Mouse (Mus musculus): Measurements from ENCODE around the gene Exoc4. TPM values are rescaled to one million over a fixed set of nuclear protein-coding genes. Genes with fewer than 3 reads are reported as not detected.

Exoc4 gene
- polyA plus RNA-seq, 1 experiment: 23.0 TPM

DNA sequence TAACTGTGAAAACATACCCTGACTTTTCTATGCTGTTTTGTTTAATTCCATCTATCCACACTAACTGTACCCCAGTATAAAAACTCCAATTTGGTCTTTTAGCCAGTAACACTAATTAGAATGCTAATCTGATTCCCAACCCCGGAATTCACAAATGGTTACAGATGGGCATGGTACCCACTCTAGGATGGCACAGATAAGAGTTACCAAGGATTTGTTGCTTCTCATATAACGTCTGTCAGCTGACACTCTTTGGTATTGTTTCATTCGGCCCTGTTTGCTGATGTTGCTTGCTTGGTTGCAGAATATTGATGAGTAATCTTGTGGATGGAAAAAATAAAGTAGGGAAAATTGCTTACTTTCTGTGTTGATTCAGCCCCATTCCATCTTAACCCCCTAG, 462.9 kb downstream of the Exoc4 start:
- DNase-seq: no peak
- Histone ChIP-seq H3K27me3 (ENCODE audit: control insufficient read depth, insufficient read depth, low read length) (no peaks in the 10 kb centered on the region), H3K4me1 (ENCODE audit: control insufficient read depth, insufficient read depth, low read length) (no peaks in the 10 kb centered on the region), H3K4me3 (replicated peaks; ENCODE audit: insufficient read depth, low read depth, low read length) (no peak overlapping the region), H3K27ac (ENCODE audit: insufficient read depth, low read length) (no peak overlapping the region)
- WGBS: 59% methylated on average over 3 of the region's 3 CpGs
- no peak for TF ChIP-seq CTCF (IDR thresholded peaks at IDR 0.05; ENCODE audit: borderline replicate concordance, insufficient read depth, low read depth, low read length)
- TF ChIP-seq POLR2A (IDR thresholded peaks at IDR 0.05; ENCODE audit: borderline replicate concordance, insufficient read depth, low read length): no peak

GRCm38 (mm10) chr6:33712540-33713118, 463.7 kb downstream of the Exoc4 start:
- WGBS: 56% methylated on average over 7 of the region's 7 CpGs
- Histone ChIP-seq H3K27ac (ENCODE audit: insufficient read depth, low read length) (no peak overlapping the region), H3K4me3 (replicated peaks; ENCODE audit: insufficient read depth, low read depth, low read length) (no peak overlapping the region), H3K4me1 (ENCODE audit: control insufficient read depth, insufficient read depth, low read length) (no peaks in the 10 kb centered on the region), H3K27me3 (ENCODE audit: control insufficient read depth, insufficient read depth, low read length) (no peaks in the 10 kb centered on the region)
- TF ChIP-seq POLR2A (IDR thresholded peaks at IDR 0.05; ENCODE audit: borderline replicate concordance, insufficient read depth, low read length) (no peak), CTCF (IDR thresholded peaks at IDR 0.05; ENCODE audit: borderline replicate concordance, insufficient read depth, low read depth, low read length) (no peak)
- no peak for DNase-seq

- DNase-seq: peak in 1 of 2 experiments; percentile 33
- no peak overlapping the region for H3K4me3 ChIP-seq (replicated peaks; ENCODE audit: insufficient read depth, low read depth, low read length)
- 46% methylated on average over 6 of the region's 6 CpGs for WGBS
- no peak overlapping the region for H3K27ac ChIP-seq (ENCODE audit: insufficient read depth, low read length)
- no peaks in the 10 kb centered on the region for H3K27me3 ChIP-seq (ENCODE audit: control insufficient read depth, insufficient read depth, low read length)
- TF ChIP-seq POLR2A (IDR thresholded peaks at IDR 0.05; ENCODE audit: borderline replicate concordance, insufficient read depth, low read length): no peak
- no peak for TF ChIP-seq CTCF (IDR thresholded peaks at IDR 0.05; ENCODE audit: borderline replicate concordance, insufficient read depth, low read depth, low read length)
- no peaks in the 10 kb centered on the region for H3K4me1 ChIP-seq (ENCODE audit: control insufficient read depth, insufficient read depth, low read length)
Measured at GRCm38 (mm10) chr6:33716254-33716965, 467.5 kb downstream of the Exoc4 start.

DNA sequence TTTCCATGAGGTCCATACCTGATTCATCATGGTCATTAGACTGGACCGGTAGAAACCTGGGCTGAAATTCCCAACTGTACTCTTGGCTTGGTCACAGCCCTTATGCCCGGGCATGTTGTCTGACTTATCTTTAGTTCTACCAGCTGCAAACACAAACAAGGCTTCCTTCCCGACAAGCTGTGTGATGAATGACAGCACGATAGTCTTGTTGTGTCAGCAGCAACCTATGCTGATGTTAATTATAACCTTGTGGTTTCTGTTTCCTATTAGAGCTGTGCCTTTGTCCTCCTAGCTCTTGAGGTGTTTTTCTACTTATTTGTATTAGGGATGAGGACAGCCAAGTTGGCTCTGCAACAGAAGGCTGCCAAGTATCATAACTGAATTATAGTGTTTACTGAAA, 472.3 kb downstream of the Exoc4 start:
- WGBS: 75% methylated on average over 4 of the region's 4 CpGs
- H3K27me3 ChIP-seq (ENCODE audit: control insufficient read depth, insufficient read depth, low read length): no peaks in the 10 kb centered on the region
- no peak for TF ChIP-seq CTCF (IDR thresholded peaks at IDR 0.05; ENCODE audit: borderline replicate concordance, insufficient read depth, low read depth, low read length)
- no peak for TF ChIP-seq POLR2A (IDR thresholded peaks at IDR 0.05; ENCODE audit: borderline replicate concordance, insufficient read depth, low read length)
- H3K4me3 ChIP-seq (replicated peaks; ENCODE audit: insufficient read depth, low read depth, low read length): no peak overlapping the region
- no peak overlapping the region for H3K27ac ChIP-seq (ENCODE audit: insufficient read depth, low read length)
- H3K4me1 ChIP-seq (ENCODE audit: control insufficient read depth, insufficient read depth, low read length): no peaks in the 10 kb centered on the region
- DNase-seq: no peak

DNA sequence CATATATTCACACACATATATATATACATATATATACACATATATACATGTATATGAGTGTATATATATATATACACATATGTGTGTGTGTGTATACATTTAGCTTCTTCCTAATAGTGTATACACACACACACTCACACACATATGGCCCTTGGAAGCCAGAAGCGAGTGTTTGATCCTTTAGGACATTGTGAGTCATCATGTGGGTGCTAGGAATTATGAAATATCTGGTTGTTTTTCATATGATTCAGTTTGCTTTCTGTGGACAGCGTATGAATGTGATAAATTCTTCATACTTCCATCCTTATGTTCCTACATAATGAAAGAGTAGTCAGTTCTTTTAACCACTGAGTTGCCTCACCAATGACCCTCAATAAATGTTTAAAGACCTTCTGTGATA, 473.9 kb downstream of the Exoc4 start:
- Histone ChIP-seq H3K27me3 (ENCODE audit: control insufficient read depth, insufficient read depth, low read length) (no peaks in the 10 kb centered on the region), H3K4me3 (replicated peaks; ENCODE audit: insufficient read depth, low read depth, low read length) (no peak overlapping the region), H3K27ac (ENCODE audit: insufficient read depth, low read length) (no peak overlapping the region), H3K4me1 (ENCODE audit: control insufficient read depth, insufficient read depth, low read length) (no peaks in the 10 kb centered on the region)
- TF ChIP-seq POLR2A (IDR thresholded peaks at IDR 0.05; ENCODE audit: borderline replicate concordance, insufficient read depth, low read length) (no peak), CTCF (IDR thresholded peaks at IDR 0.05; ENCODE audit: borderline replicate concordance, insufficient read depth, low read depth, low read length) (no peak)
- WGBS: 98% methylated on average over 2 of the region's 2 CpGs
- no peak for DNase-seq

DNA sequence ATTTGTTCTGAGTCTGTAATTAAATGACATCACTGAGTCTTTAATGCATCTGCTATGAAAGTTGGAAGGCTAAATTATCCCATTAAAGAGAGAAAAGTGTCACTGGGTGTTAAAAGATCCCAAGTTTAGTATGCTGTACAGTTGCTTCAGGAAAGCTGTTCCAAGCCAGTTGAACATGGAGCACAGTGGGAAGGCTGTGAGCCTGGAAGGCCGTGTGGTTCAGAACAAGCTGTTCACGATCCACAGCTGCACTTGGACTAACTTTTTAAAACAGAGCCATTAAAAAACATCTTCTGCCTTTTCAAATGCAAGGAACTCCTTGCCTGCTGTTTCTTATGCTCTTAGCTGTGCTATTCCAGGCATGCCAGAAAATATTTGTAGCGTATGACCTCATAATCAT, 475.7 kb downstream of the Exoc4 start:
- TF ChIP-seq POLR2A (IDR thresholded peaks at IDR 0.05; ENCODE audit: borderline replicate concordance, insufficient read depth, low read length) (no peak), CTCF (IDR thresholded peaks at IDR 0.05; ENCODE audit: borderline replicate concordance, insufficient read depth, low read depth, low read length) (no peak)
- WGBS: 66% methylated on average over 3 of the region's 3 CpGs
- H3K27me3 ChIP-seq (ENCODE audit: control insufficient read depth, insufficient read depth, low read length): no peaks in the 10 kb centered on the region
- H3K4me1 ChIP-seq (ENCODE audit: control insufficient read depth, insufficient read depth, low read length): no peaks in the 10 kb centered on the region
- no peak overlapping the region for H3K27ac ChIP-seq (ENCODE audit: insufficient read depth, low read length)
- no peak overlapping the region for H3K4me3 ChIP-seq (replicated peaks; ENCODE audit: insufficient read depth, low read depth, low read length)
- DNase-seq: no peak

DNA sequence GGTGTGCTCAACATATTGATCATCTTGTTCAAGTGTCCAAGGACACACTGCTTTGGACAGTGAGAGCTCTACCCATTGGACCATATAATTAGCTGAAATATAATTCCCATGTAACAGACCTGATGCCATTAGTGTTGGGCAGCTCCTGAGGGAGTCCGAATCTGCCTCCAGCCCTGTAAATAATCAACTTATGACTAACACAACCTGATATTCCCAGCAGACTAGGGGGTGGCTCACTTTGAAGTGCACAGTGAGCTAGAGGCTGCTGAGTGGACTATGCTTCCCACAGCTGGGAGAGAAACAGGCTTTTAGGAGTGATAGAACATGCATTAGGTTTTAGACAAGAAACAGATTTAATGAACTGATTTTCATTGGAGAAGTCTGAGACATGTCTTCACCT, 478.4 kb downstream of the Exoc4 start:
- TF ChIP-seq POLR2A (IDR thresholded peaks at IDR 0.05; ENCODE audit: borderline replicate concordance, insufficient read depth, low read length) (no peak), CTCF (IDR thresholded peaks at IDR 0.05; ENCODE audit: borderline replicate concordance, insufficient read depth, low read depth, low read length) (no peak)
- no peak for DNase-seq
- Histone ChIP-seq H3K27ac (ENCODE audit: insufficient read depth, low read length) (no peak overlapping the region), H3K27me3 (ENCODE audit: control insufficient read depth, insufficient read depth, low read length) (no peaks in the 10 kb centered on the region), H3K4me3 (replicated peaks; ENCODE audit: insufficient read depth, low read depth, low read length) (no peak overlapping the region), H3K4me1 (ENCODE audit: control insufficient read depth, insufficient read depth, low read length) (no peaks in the 10 kb centered on the region)
- WGBS: 80% methylated on average over 1 of the region's 1 CpGs

GRCm38 (mm10) chr6:33732214-33732613, 483.3 kb downstream of the Exoc4 start:
- DNase-seq: no peak
- Histone ChIP-seq H3K4me1 (ENCODE audit: control insufficient read depth, insufficient read depth, low read length) (no peaks in the 10 kb centered on the region; the same call in 1 of the 2 replicates), H3K27me3 (ENCODE audit: control insufficient read depth, insufficient read depth, low read length) (no peaks in the 10 kb centered on the region), H3K27ac (ENCODE audit: insufficient read depth, low read length) (no peak overlapping the region), H3K4me3 (replicated peaks; ENCODE audit: insufficient read depth, low read depth, low read length) (no peak overlapping the region)
- WGBS: 93% methylated on average over 2 of the region's 2 CpGs
- no peak for TF ChIP-seq POLR2A (IDR thresholded peaks at IDR 0.05; ENCODE audit: borderline replicate concordance, insufficient read depth, low read length)
- TF ChIP-seq CTCF (IDR thresholded peaks at IDR 0.05; ENCODE audit: borderline replicate concordance, insufficient read depth, low read depth, low read length): no peak
